Mouse (Mus musculus) heart, adult 8-10 months (tissue): ENCODE data around the gene Ankrd39. TPM values are rescaled to one million over a fixed set of nuclear protein-coding genes. Genes with fewer than 3 reads are reported as not detected.
"Not testable (repeated sequence)": the region's sequence is repeated elsewhere in the genome, so short reads cannot be mapped to it uniquely, and the experiment has no call there.

Source experiments
- DNase-seq: peaks from one replicate; pipeline ENCODE4 v3.0.0; 2022; ENCODE audit warnings: low spot score
- total RNA-seq, 4 experiments: library from RNA; stranded (reverse); gene quantifications; 2 replicates each; pipeline ENCODE4 v1.2.4; 2022

The Ankrd39 gene
- total RNA-seq, 4 experiments from 2014 or later, result 5.4 to 8.2 (median 7.1) TPM

- DNase-seq, result no peak
Measured at GRCm38 (mm10) chr1:36554633-36555399, 7.6 kb upstream of the Ankrd39 start.

GRCm38 (mm10) chr1:36552506-36552905 lies 5.3 kb upstream of the Ankrd39 start:
- no peak for DNase-seq

- no peak for DNase-seq
Measured at GRCm38 (mm10) chr1:36551904-36552303, 4.7 kb upstream of the Ankrd39 start.

- DNase-seq, result no peak
Measured at GRCm38 (mm10) chr1:36550075-36550863, 3.0 kb upstream of the Ankrd39 start.

GRCm38 (mm10) chr1:36549491-36549890 lies 2.2 kb upstream of the Ankrd39 start:
- DNase-seq, result no peak

- DNase-seq, result no peak
Measured at GRCm38 (mm10) chr1:36548771-36549170, 1.5 kb upstream of the Ankrd39 start.

GRCm38 (mm10) chr1:36547981-36548598 lies 845 bp upstream of the Ankrd39 start:
- DNase-seq, result no peak

GRCm38 (mm10) chr1:36545845-36546600 lies 1.2 kb downstream of the Ankrd39 start:
- DNase-seq, result no peak

GRCm38 (mm10) chr1:36545382-36545781 lies 1.9 kb downstream of the Ankrd39 start:
- no peak for DNase-seq

GRCm38 (mm10) chr1:36542925-36543324 lies 4.3 kb downstream of the Ankrd39 start:
- DNase-seq, result no peak

- no peak for DNase-seq
Measured at GRCm38 (mm10) chr1:36541844-36542243, 5.4 kb downstream of the Ankrd39 start.

- no peak for DNase-seq
Measured at GRCm38 (mm10) chr1:36540807-36541206, 6.4 kb downstream of the Ankrd39 start.

- no peak for DNase-seq
Measured at GRCm38 (mm10) chr1:36540132-36540531, 7.1 kb downstream of the Ankrd39 start.

- DNase-seq, result peak; percentile 73
Measured at GRCm38 (mm10) chr1:36539186-36539585, 8.1 kb downstream of the Ankrd39 start, which contains the start of gene Gm42417. Gm42417 (minus strand) TSS chr1:36539429.

GRCm38 (mm10) chr1:36538727-36539126 lies 8.5 kb downstream of the Ankrd39 start:
- no peak for DNase-seq

GRCm38 (mm10) chr1:36536783-36537182 lies 10.5 kb downstream of the Ankrd39 start, which contains the start of gene Ankrd23:
Ankrd23 (minus strand) TSS chr1:36536883.
- DNase-seq, result not testable (repeated sequence)

GRCm38 (mm10) chr1:36536397-36536728 lies 10.9 kb downstream of the Ankrd39 start:
- no peak for DNase-seq

GRCm38 (mm10) chr1:36535477-36536396 lies 11.5 kb downstream of the Ankrd39 start:
- peak; percentile 74 for DNase-seq

- DNase-seq, result peak; percentile 36
Measured at GRCm38 (mm10) chr1:36534595-36535058, 12.6 kb downstream of the Ankrd39 start.

- no peak for DNase-seq
Measured at GRCm38 (mm10) chr1:36533546-36533945, 13.7 kb downstream of the Ankrd39 start.
